8 mouse cellular contexts compared by ENCODE assay signal in the genomic region with DNA sequence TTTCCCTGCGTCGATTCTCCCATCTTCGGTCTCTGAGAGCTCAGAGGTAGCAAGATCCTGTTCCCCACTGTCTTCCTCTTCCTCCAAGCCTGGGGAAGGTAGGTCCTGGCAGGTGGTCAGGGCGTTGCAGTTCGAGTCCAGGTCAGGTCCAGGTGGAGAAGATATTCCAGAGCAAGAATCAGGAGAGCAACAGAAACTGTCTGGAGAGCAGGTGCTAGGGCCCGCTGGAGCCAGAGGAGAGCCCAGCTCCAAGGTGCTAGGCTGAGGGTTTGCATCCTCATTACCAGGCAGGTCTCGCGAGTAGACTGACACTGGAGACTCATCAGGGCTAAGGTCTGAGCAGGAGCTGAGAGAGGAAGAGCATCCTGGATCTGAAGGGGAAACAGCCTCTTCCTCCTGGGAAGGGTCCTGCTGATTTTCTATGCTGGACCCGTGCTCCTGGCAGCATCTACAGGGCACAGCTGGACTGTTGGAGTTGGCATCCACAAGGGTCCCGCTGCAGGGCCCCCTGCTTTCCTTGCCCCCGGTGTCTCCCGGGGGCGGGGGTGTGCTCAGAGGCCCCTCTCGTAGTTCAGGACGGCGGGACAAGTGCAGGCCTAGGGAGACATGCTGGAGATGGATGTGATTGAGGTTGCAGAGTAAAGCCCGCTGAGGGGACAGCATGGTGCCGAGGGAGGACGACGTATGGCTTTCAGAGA. TPM values are rescaled to one million over a fixed set of nuclear protein-coding genes. Genes with fewer than 3 reads are reported as not detected.
DNase-seq lines count a peak whose midpoint lies in the region; ATAC-seq lines count a peak whose summit lies in the region.

No protein-coding gene starts in this region.

- H3K9me3 ChIP-seq in kidney, embryonic 16.5 days (ENCODE audit: low read length): no peaks in the 10 kb centered on the region
- H3K9me3 ChIP-seq in hindbrain, embryonic 15.5 days: no peaks in the 10 kb centered on the region

- peaks cover 8% of the 10 kb centered on the region for H3K27me3 ChIP-seq in kidney, embryonic 16.5 days (ENCODE audit: insufficient read depth, low read length)
- no peaks in the 10 kb centered on the region for H3K27me3 ChIP-seq in hindbrain, embryonic 15.5 days

- peaks cover 20% of the 10 kb centered on the region for H3K36me3 ChIP-seq in kidney, embryonic 16.5 days (ENCODE audit: insufficient read depth, low read length)
- H3K36me3 ChIP-seq in hindbrain, embryonic 15.5 days: peaks cover 40% of the 10 kb centered on the region

- peak overlapping the region; percentile 67 for H3K9ac ChIP-seq in kidney, embryonic 16.5 days (replicated peaks; ENCODE audit: low read length)
- H3K9ac ChIP-seq in hindbrain, embryonic 15.5 days: peak overlapping the region; percentile 87

- H3K4me1 ChIP-seq in kidney, embryonic 16.5 days (ENCODE audit: insufficient read depth, low read length): peaks cover 44% of the 10 kb centered on the region
- H3K4me1 ChIP-seq in hindbrain, embryonic 15.5 days (replicated peaks): peaks cover 46% of the 10 kb centered on the region

- no peak for ATAC-seq in kidney, embryonic 16.5 days (ENCODE audit: low FRiP score, low TSS enrichment)
- ATAC-seq in hindbrain, embryonic 15.5 days (ENCODE audit: low FRiP score, low read depth): no peak
- ATAC-seq in frontal cortex, adult (ENCODE audit: low TSS enrichment): no peak

- peak overlapping the region; percentile 87 for H3K4me2 ChIP-seq in kidney, embryonic 16.5 days (replicated peaks; ENCODE audit: low read depth, low read length)
- peak overlapping the region; percentile 76 for H3K4me2 ChIP-seq in hindbrain, embryonic 15.5 days

- DNase-seq in kidney, postnatal 4 days: no peak
- DNase-seq in cerebellum, adult 9-11 months: peak; percentile 69
- DNase-seq in neural tube, embryonic 10.5 days (ENCODE audit: extremely low spot score, low spot score): peak; percentile 22
- no peak for DNase-seq in left cerebral cortex, adult 18-20 months (ENCODE audit: low spot score in 2 of 2)
- DNase-seq in lung, postnatal 25 days (ENCODE audit: low spot score): no peak

- H3K4me3 ChIP-seq in kidney, embryonic 16.5 days (ENCODE audit: low read length): peak overlapping the region; percentile 67
- H3K4me3 ChIP-seq in hindbrain, embryonic 15.5 days: peak overlapping the region; percentile 88

- H3K27ac ChIP-seq in kidney, embryonic 16.5 days (ENCODE audit: low read length): no peak overlapping the region
- peak overlapping the region; percentile 81 for H3K27ac ChIP-seq in hindbrain, embryonic 15.5 days (replicated peaks)

- 11% methylated on average over 20 of the region's 20 CpGs for WGBS in kidney, embryonic 16.5 days
- 8% methylated on average over 20 of the region's 20 CpGs for WGBS in hindbrain, embryonic 15.5 days

RNA-seq across cellular contexts. Expression of gene Rusc1, which starts 1.2 kb away (rescaled TPM):
- polyA plus RNA-seq in kidney, embryonic 16.5 days (2015; fragmentation: Nextera tagmentation; extraction: Ambion mirVana): 21.3 and 22.5 TPM in 2 replicates
- 111 and 120 TPM in 2 replicates for polyA plus RNA-seq in hindbrain, embryonic 15.5 days (2015; fragmentation: Nextera tagmentation; extraction: Ambion mirVana)
- 100 to 1,000 TPM; 186 to 198 TPM for total RNA-seq in left cerebral cortex, adult 18-20 months (2021)

RNA-seq across cellular contexts. Expression of gene Gm43738, which starts 8.9 kb away (rescaled TPM):
- polyA plus RNA-seq in kidney, embryonic 16.5 days (2015; fragmentation: Nextera tagmentation; extraction: Ambion mirVana): not detected in 2 replicates
- not detected in 2 replicates for polyA plus RNA-seq in hindbrain, embryonic 15.5 days (2015; fragmentation: Nextera tagmentation; extraction: Ambion mirVana)
- total RNA-seq in left cerebral cortex, adult 18-20 months (2021): not detected

RNA-seq across cellular contexts. Expression of gene Fdps, which starts 9.8 kb away (rescaled TPM):
- 175 and 179 TPM in 2 replicates for polyA plus RNA-seq in kidney, embryonic 16.5 days (2015; fragmentation: Nextera tagmentation; extraction: Ambion mirVana)
- 465 and 483 TPM in 2 replicates for polyA plus RNA-seq in hindbrain, embryonic 15.5 days (2015; fragmentation: Nextera tagmentation; extraction: Ambion mirVana)
- total RNA-seq in left cerebral cortex, adult 18-20 months (2021): 100 to 1,000 TPM; 110 to 111 TPM

RNA-seq across cellular contexts. Expression of gene Pklr, which starts 44.0 kb away (rescaled TPM):
- 4.7 and 5.0 TPM in 2 replicates for polyA plus RNA-seq in kidney, embryonic 16.5 days (2015; fragmentation: Nextera tagmentation; extraction: Ambion mirVana)
- 0.09 TPM in 2 replicates for polyA plus RNA-seq in hindbrain, embryonic 15.5 days (2015; fragmentation: Nextera tagmentation; extraction: Ambion mirVana)
- total RNA-seq in left cerebral cortex, adult 18-20 months (2021): not detected

Comparison
In these comparisons a context has a peak if more than half of its experiments do, and no peak if none do; other contexts are left out.
1. DNase-seq: peak in cerebellum, adult 9-11 months (single experiment) and neural tube, embryonic 10.5 days (single experiment); none in kidney, postnatal 4 days (0 of 2), left cerebral cortex, adult 18-20 months (0 of 2) and lung, postnatal 25 days (single experiment).